Mouse (Mus musculus): ENCODE measurements at regions not wholly inside any gene's neighbourhood (a gene's known extent, or its start where the extent isn't known, plus 50 kb on each side); places are given as distances from the start of the nearest gene placed in this dataset.

DNA sequence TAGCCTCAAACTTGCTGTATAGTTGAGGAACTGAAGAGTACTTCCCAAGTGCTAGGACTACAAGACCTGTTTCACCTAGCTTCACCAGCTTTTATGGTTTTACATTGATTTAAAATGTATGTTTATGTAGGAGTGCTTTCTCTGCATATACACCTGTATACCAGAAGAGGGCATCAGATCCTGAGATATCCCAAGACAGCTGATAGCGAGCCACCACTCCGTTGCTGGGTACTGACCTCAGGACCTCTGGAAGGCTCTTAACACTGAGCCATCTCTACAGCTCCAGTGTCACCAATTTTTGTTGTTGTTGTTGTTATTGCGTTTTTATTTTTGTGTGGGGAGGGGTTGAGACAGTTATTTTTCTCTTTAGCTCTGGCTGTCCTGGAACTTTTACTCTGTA, 55.9 kb upstream of the Ddx3x start:
- DNase-seq (ENCODE audit: low spot score in 2 of 2) = no peak

DNA sequence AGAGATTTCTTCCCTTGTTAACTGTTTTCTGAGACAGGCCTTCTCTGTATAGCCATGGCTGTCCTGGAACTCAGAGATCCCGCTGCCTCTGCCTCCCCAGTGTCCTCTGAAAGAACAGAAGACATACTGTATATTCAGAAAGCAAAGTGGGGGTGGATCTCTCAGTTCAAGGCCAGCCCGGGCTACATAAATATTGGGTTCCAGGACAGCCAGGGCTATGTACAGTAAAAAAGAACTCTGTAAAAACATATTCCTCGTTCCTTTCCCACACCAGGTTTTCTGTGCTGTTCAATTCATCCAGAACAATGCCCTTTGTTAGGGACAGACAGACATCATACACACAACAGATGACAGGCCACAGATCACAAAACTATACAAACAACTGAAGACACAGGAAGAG, 54.3 kb upstream of the Ddx3x start:
- DNase-seq (ENCODE audit: low spot score in 2 of 2) = no peak

- peak in 1 of 2 experiments; percentile 7 for DNase-seq (ENCODE audit: low spot score in 2 of 2)
Observed at GRCm38 (mm10) chrX:13229891-13230614, 50.7 kb upstream of the Ddx3x start.

GRCm38 (mm10) chrX:13230615-13231179, 50.1 kb upstream of the Ddx3x start:
- peak in 1 of 2 experiments; percentile 47 for DNase-seq (ENCODE audit: low spot score in 2 of 2)
